Mouse (Mus musculus): ENCODE measurements at regions not wholly inside any gene's neighbourhood (a gene's known extent, or its start where the extent isn't known, plus 50 kb on each side); places are given as distances from the start of the nearest gene placed in this dataset.
A peak's percentile ranks its signal among the peaks of the same experiment; 100 is the strongest.

DNA sequence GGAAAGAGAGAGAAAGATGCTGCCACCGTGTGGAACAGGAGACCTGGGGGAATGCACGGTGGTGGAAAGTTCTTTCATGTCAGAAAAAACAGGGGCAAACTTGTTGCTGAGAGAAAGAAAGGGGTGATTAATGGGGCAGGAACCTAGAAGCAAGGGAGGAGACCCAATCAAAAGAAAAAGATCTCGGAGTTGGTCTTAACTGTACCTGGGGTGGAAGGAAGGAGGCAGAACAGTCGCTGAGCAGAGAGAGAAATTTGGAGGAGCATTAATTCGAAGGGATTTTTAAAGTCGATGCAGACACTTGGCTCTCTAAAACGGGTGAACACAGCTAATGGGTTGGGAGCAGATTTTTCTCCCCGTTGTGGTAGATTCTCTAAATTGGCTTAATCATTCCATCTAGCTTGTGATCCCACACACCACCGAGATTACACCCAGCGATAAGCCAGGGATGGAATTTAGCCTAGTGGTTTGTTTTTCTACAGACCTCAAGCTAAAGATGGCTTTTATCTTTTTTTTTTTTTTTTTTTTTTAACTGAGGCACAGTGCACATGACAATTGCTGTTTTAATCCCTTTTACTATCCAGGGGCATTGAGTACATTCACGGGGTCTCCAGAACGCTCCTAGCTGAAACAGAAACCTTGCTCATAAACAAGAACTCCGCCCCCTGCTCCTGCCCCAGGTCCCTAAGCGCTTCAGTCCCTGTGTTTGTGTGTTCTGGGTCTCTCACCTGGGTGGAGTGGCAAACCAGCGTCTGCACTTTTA is 73.1 kb upstream of the Cpm start:
- DNase-seq (ENCODE audit: low spot score in 2 of 2): no peak

DNA sequence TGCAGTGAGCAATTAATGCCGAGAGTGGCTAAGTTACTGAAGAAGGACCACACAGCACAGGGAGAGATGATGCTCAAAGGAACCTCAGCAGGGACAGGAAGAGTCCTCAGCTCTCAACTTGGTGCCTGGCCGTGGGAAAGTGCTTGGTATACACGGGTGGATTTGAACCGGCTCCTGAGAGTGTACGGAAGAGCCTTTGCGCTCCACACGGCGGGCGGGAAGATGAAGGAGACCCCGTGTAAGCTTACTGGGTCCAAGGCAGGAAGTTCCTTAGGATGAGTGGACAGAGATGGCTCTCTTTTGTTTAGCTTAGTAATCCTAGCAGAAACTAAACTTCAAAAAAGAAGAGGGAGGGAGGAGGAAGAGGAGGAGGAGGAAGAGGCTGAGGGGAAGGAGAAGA is 73.8 kb upstream of the Cpm start:
- no peak for DNase-seq (ENCODE audit: low spot score in 2 of 2)

DNA sequence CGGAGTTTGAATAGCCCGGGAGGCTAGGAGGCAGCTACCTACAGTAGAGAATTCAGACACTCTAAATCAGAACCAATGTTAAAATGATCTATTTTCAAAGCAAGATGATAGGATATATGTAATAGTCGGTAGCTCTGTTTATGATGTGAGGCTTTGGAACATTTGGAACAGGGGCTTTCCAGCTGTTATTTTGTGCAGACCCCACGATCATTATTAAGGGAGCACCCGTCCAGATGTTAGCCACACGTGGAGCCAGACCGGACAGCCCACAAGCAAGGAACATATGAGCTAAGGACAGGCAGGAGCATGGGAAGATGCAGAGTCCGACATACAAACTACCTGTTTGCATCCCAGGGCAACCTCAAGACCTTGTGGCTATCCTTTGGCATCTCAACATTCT is 74.3 kb upstream of the Cpm start:
- no peak for DNase-seq (ENCODE audit: low spot score in 2 of 2)

DNA sequence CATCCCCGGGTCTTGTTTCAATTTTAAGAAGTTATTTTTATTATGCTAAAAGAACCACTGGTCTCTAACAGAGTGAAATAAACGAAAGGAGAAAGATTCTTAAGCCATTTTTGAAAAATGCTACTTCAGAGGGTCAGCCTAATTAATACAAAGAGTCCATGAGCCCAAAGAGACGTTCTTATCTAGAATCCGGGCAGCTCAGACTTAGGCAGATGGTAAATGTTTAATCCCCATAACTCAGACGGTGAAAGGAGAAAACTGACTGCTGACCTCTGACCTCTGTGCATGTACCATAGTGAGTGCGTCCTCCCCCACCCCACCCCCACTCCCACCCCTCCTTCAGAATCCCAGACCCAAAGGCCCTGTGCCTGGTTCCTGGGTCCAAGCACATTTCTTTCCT is 74.8 kb upstream of the Cpm start:
- DNase-seq (ENCODE audit: low spot score in 2 of 2): no peak

DNA sequence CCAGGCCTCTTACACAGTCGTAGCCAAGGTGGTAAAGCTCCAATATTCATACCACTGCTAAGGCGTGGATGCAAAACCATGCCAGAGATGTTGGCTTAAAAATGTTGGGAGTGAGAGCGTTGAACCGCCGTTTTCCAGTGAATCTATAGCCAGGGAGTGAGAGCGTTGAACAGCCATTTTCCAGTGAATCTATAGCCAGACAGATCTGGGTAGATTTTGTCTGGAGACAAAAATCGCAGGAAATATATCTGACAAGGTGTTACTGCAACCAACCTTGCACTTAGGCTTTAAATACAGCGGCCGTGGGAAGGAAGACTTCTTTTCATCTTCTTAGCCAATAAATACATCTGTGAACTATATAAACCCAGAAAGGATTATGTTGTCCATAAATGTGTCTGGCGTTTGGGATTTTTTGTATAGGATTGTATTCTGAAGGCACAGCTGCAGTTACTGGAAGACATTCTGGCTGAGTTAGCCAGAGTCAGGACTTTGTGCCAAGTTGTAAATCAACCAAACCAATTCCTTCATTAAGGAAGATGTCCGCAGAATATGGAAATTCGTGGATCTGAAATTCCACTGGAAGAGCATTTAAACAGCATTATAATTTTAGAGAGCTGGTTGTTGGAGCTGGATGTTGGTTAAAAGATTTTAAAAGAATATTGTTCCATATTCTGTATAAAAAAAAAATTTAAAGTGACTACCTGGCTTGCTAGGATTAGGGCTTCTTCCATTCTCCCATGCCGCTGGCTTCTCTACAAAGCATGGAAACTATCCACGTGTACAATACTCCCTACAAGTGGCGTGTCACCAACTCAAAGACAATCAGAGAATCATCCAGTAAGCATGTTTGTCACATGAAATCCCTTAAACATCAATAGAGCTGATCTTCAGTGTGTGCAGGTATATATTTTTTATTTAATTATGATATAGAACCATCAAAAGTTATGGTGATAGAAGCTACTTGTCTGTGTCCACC is 75.8 kb upstream of the Cpm start:
- DNase-seq (ENCODE audit: low spot score in 2 of 2): no peak

DNA sequence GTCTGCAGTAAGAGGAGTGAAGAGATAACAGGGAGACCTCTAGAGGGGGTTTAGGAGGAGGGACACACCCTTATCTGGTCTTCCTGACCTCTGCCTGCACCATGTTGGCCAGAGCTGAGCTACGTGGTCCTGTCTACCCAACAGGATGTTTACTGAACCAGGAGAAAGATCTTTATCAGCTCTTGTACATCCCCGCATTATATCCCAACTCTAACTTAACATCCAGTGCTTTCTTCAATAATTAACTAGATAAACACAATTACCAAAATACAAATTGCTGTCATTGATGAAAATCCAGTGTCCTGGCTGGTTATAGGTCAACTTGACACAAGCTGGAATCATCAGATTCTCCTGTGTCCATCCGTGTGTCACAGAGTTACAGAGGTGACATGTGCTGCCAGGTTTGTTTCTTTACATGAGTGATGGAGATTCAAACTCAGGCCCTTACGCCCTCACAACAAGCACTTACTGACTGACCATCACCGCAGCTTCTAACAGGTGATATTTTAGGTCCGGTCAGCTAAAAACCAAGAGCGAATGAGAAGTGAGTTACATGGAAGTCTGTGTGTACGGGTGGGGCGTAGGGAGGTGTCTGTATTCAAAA is 77.1 kb upstream of the Cpm start:
- DNase-seq (ENCODE audit: low spot score in 2 of 2): no peak

DNA sequence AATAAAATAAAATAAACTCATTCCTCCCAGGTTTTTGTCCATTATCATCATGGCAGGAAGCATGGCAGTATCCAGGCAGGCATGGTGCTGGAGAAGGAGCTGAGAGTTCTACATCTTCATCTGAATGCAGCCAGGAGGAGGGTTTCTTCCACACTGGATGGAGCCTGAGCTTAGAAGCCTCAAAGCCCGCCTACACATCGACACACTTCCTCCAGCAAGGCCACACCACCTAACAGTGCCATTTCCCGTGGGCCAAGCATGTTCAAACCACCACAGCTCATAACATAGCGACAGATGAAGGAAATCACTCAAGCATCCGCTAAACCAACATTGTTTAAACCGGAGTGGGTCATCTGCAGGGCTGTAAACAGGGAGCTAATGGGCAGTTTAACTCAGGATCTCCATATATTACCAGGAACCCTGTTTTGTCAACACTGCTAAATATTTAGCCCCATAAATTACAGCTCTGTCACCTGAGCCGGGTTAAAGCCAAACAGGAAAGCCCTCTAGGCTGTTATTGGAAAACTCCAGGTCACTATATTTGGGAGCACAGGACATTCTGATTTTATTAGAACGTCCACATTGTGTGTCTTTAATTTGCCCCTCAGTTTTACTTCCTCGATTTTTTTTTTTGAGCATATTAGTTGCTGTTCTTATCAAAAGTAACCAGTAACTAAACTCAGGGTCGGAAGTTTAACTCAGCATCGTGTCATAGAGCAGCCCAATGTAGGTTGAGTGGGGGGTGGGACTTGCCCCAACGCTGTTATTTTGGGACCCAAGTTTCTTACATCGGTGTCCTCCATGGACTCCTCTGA is 77.9 kb upstream of the Cpm start:
- DNase-seq (ENCODE audit: low spot score in 2 of 2): no peak

DNA sequence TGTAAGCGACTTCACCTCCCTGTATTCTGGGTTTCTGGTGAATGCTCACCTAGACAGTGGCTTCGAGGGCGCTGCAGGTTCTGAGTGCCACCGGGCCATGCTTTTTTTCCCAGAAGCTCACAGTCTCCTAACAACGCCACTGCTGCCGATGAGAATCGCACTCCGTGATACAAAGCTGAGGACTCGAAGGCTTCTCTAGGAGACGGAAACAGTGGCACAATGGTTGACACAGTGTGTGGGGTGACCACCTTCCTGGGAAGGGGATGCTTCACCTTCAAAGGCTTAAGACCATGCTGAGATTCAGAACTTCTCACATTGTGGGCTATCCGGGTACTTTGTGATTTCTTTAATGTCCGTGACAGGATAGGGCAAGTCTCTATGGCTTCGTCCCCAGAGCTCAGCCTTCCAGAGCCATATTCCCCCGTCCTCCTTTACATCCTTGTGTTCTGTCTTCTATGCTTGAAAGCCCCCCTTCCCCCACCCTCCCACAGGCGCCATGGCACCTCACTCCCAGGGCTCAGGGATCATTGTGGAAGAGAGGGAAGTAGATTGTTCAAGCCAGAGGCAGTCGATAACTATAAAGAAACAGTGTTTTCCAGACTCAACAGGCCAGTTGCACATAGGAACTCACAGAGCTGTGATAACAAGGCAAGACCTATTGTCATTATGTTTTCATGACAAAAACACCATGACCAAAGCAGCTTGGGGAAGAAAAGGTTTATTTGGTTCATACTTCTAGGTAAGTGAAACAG is 79.3 kb upstream of the Cpm start:
- DNase-seq (ENCODE audit: low spot score in 2 of 2): no peak

DNA sequence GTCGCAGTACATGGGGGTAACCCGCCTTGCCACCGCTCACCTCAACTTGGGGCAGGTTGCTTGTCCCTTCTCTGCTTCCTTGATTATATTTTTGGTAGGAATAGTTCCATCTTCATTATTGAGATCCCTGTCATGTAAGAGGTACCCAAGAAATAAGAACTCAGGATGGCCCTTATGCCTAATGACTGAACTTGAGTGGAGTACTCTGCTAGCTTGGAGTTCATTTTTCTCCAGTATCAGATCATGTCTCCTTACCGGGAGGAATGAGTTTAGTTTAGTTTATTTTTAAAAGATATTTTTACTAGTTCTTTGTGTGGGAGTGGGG is 79.8 kb upstream of the Cpm start:
- DNase-seq (ENCODE audit: low spot score in 2 of 2): no peak

DNA sequence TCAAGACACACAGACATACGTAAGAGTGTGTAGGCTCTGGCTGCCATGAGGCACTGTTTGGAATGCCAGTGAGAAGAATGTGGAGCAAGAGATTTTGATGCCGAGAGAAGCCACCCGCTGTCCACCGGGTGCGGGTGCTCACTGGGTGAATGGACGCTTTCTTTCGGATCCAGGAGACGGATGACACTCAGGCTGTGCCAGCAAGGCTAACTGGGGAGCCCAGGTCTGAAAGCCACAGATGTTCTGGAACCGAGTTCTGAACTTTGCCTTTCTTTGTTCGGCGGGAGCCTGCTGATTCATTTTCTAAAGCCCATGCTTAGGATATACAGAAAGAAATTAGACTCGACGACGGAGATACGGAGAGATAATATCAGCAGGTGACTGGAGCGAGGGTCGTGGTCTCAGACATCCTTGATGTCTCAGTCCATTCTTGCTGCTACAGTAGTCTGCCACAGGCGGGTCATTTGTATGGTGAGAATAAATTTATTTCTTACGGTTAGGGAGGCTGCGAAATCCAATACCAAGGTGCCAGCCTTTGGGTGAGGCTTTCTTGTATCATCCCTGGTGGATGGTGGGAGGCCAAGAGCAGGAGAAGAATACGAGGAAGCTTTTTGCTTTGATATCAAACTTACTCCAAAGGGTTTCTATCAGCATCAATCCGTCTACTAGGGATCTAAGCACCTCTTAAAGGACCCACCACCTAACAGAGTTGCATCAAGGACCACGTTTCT is 80.4 kb upstream of the Cpm start:
- no peak for DNase-seq (ENCODE audit: low spot score in 2 of 2)

DNA sequence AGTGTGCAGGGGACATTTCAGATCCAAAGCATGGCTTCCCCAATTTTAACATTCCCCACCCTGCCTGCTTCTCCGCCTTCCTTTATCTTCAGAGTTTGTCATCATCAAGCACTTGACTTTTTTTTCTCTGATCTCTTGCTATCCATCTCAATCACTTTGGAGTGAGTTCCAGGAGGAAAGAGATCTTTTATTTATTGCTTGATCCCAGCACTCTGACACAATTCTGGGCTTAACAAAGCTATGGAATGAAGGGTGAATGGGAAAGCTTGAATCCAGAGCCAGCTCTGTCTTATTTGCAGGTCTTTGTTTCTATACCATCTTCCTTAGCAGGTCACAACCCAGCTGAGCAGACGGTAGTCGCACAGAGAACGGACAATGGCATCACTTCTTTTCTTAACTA is 81.0 kb upstream of the Cpm start:
- DNase-seq (ENCODE audit: low spot score in 2 of 2): no peak

DNA sequence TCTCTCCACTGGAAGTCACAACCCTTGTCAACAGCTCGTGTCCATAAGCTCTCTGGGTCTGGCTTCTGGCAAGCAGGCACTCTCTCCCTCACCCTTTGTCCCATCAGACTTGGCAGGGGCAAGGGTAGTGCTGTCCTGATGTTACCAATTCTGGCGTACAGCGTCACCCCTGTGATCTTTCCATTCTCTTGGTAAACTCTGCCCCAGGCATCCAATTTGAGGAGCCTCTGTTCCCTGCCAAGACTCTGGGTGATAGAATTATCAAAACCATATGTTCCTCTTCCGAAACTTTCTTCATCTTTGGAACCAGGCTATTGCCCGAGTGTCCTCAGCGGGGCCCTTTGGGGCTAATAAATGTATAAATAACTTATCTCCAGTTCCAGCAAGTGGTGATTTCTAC is 82.0 kb upstream of the Cpm start:
- no peak for DNase-seq (ENCODE audit: low spot score in 2 of 2)

DNA sequence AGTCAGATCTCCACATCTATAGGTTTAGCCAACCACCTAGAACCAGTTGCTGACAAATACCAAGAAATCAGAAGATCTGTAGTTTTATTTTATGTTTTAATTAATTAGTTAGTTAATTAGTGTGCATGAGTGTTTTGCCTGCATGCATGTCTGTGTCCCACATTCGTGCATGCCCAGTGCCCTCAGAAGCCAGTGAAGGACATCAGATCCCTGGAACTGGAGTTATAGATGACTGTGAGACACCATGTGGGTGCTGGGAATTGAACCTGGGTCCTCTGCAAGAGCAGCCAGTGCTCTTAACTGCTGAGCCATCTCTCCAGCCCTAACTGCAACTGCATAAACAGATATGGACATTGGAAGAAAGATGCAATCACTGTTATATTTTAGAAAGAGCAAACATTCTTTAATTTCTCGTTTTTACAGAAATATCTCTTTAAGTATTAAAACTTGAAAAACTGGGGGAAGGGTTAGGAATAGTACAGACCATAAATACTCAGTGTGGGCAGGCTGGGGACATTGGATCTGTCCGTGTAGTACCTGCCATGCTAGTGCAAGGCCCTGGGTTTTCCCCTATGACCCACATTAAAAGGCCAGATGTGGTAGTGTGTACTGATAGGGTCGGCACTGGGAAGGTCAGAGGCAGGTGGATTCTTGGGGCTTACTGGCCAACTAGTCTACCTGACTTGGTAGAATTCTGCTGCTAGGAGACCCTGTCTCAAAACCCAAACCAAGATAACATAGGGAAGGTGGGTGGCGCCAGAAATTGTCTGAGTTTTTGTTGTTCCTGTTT is 83.3 kb upstream of the Cpm start:
- no peak for DNase-seq (ENCODE audit: low spot score in 2 of 2)

DNA sequence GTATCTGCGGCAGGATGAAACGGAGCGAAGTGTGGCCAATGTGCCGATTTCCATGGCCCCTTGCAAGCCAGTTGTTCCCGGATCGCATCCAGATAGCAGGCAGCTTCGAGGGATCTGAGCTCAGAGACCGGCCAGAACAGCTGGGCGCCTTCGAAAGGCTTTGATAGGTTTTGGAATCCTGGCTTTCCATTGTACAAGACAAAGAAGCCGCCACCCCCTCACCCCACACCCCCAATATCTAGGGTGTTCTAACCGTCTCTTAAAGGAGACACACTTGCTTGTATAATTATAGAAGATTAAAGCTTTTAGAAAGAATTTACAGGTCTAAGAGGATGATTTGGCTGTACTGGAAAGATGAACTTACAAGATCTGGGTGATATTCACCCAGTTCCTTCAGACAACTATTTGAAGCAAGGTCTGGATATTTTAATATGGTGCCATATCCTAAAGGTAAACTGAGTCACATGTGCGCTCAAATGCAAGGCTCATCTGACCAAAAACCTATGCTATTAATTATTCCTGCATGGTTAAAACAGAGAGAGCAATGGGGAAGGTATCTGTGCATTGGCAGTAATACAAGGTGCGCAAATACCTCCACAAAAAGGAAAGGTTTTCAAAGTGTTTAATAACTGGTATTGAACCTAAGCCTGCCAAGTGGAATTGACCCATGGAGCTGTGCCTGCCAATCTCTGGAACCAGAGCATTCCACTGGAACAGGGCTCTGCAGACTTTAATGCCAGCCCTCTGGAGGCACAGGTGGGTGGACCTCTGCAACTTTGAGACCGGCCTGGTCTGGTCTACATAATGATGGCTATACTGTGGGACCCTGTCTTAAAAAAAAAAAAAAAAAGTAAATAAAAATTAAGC is 84.4 kb upstream of the Cpm start:
- no peak for DNase-seq (ENCODE audit: low spot score in 2 of 2)

DNA sequence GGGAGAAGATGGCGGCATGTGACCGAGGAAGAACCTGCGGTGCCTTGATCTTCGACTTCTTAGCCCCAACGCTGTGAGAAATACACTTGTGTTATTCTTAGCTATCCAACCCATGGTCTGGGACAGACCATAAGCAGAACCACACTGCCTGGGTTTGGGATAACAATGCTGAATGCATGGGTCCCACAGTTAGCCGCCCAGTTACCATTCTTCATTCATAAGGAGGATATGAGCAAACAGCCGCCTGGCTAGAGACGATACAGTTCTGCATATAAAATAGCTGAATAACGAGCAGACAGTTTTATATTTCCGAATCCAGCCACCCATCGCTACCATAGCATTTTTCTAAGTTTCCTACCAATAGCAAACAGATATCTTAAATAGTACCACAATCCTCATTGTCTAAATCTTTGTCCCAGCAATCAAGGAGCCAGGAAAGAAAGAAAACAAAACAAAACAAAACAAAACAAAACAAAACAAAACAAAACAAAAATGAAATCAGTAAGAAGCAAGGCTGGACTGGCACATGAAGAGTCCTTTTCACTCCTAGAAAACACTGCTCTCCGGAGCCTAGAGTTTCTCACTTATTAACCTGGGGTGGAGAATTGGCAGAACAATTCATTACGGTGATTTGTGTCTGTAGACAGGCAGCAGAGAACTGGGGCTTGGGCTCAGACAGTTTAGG is 85.2 kb upstream of the Cpm start:
- peak in 1 of 2 experiments; percentile 1 for DNase-seq (ENCODE audit: low spot score in 2 of 2)

DNA sequence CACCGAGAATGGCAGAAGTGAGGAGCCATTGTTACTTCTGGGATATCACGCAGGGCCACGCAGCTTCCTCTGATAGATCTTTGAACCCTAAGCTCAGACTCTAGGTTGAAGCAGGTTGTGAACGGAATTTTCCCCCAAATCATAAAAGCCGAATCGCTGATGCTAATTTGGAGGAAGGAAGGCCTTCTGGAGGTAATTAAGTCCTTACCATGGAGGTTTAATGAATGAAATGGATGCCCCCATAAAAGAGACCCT is 85.7 kb upstream of the Cpm start:
- no peak for DNase-seq (ENCODE audit: low spot score in 2 of 2)

DNA sequence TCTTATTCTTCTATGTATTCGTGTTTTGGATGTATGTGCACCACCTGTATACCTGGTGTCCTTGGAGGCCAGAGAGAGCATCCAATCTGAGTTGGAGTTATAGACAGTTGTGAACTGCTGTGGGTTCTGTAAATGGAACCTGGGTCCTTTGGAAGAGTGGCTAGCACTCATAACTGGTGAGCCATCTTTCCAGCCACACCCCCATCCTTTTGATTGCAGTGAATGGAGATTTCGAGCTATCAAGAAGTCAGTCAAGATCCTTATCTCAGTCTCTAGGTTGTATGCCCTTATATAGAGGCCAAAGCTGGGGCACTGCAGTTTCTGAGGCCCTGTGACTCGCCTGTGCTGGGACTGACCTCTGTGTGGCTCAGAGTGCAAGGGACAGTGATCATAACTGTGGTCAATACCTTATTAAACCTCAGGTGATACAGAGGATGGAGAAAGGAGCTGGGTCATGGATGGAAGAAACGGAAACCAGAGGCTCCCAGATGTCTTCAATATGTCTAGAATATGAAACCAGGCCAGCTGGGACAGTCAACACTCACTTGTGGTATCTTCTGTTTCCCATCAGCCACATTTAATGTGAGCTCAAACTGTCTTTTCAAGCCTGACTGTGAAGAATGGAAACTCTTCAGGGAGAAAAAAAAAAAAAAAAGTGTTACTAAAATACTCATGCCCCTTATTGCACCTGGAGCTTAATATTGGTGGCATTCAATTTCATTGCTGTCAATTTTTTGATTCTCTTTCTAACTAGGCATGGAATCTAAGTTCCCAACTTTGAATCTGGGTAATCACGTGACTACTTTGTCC is 86.2 kb upstream of the Cpm start:
- no peak for DNase-seq (ENCODE audit: low spot score in 2 of 2)

Measured in layer of hippocampus, adult 18-20 months (tissue).